Mouse (Mus musculus) liver, embryonic 14.5 days (tissue): ENCODE results near the gene Znhit3. TPM values are rescaled to one million over a fixed set of nuclear protein-coding genes. Genes with fewer than 3 reads are reported as not detected.

Experiments used
- ATAC-seq: fragments of 200-750 bp; cut with Nextera tagmentation; 2 replicates; pipeline ENCODE4 v1.8.0; 2017; ENCODE audit warnings: moderate number of reproducible peaks, mild to moderate bottlenecking, moderate library complexity; ENCODE audit not compliant: insufficient read depth
- DNase-seq, 3 experiments: peaks; one replicate each; pipeline ENCODE4 v3.0.0-alpha.2; 2012 to 2013; ENCODE audit warnings: low read depth in 3 of 3, low spot score in 3 of 3
- H3K27ac ChIP-seq: fragments of 300-500 bp; sonication (generic); 2 replicates; pipeline ENCODE4 v1.5.1; 2014; ENCODE audit warnings: moderate library complexity, mild to moderate bottlenecking, control low read depth, inconsistent platforms
- H3K27me3 ChIP-seq: fragments of 300-500 bp; sonication (generic); 2 replicates; pipeline ENCODE4 v1.6.1; 2014; ENCODE audit warnings: mild to moderate bottlenecking, low read length, moderate library complexity; ENCODE audit not compliant: control insufficient read depth, insufficient read depth
- H3K36me3 ChIP-seq: fragments of 300-500 bp; sonication (generic); replicated peaks from 2 replicates; pipeline ENCODE4 v1.6.1; 2014; ENCODE audit warnings: low read depth; ENCODE audit not compliant: control insufficient read depth, insufficient read depth
- H3K4me1 ChIP-seq, 2 experiments: fragments of 200-500 bp in 1 of 2; fragments of 300-500 bp in 1 of 2; sonication (generic) in 1 of 2; replicated peaks; 2 replicates each; pipeline ENCODE4 v1.6.1; 2012 to 2014; ENCODE audit warnings: antibody characterized with exemption in 1 of 2, inconsistent platforms in 1 of 2, low read length in 1 of 2; ENCODE audit not compliant: control insufficient read depth in 2 of 2, insufficient read depth in 2 of 2
- H3K4me2 ChIP-seq: fragments of 300-500 bp; sonication (generic); 2 replicates; pipeline ENCODE4 v1.6.1; 2014; ENCODE audit warnings: low read depth, mild to moderate bottlenecking, control low read depth, moderate library complexity
- H3K4me3 ChIP-seq, 2 experiments: fragments of 200-500 bp in 1 of 2; fragments of 300-500 bp in 1 of 2; sonication (generic) in 1 of 2; 2 replicates each; pipeline ENCODE4 v1.5.1; 2012 to 2014; ENCODE audit warnings: low read depth in 2 of 2, low read length in 2 of 2, mild to moderate bottlenecking in 2 of 2, control low read depth in 1 of 2, inconsistent platforms in 1 of 2, moderate library complexity in 1 of 2; ENCODE audit not compliant: insufficient read depth in 1 of 2
- H3K9ac ChIP-seq: fragments of 300-500 bp; sonication (generic); replicated peaks from 2 replicates; pipeline ENCODE4 v1.6.1; 2014; ENCODE audit warnings: mild to moderate bottlenecking, control low read depth, moderate library complexity
- H3K9me3 ChIP-seq: fragments of 300-500 bp; sonication (generic); 2 replicates; pipeline ENCODE4 v1.6.1; 2016; ENCODE audit warnings: low read length, mixed read lengths; ENCODE audit not compliant: control insufficient read depth
- CTCF ChIP-seq: IDR thresholded peaks from 2 replicates; pipeline ENCODE4 v1.5.1; 2016; ENCODE audit warnings: antibody characterized with exemption, low read depth, control low read depth
- EP300 ChIP-seq: IDR thresholded peaks from 2 replicates; pipeline ENCODE4 v1.6.1; 2016; ENCODE audit warnings: antibody characterized with exemption, low read depth
- WGBS: fragments of 180-500 bp; shearing (Covaris S2); extraction: QIAGEN DNeasy Blood & Tissue Kit; methylation state at CpG from one replicate; pipeline ENCODE4 v1.1.7; 2014; ENCODE audit not compliant: insufficient replicate concordance; 5-methylcytosine and 5-hydroxymethylcytosine counted together
- polyA plus RNA-seq, 2 experiments: library from polyadenylated mRNA; depleted of rRNA in 1 of 2; stranded (reverse) in 1 of 2; unstranded in 1 of 2; fragments of >200 nt; fragmentation: Nextera tagmentation in 1 of 2; extraction: Ambion mirVana in 1 of 2; gene quantifications; 2 replicates each; pipeline versions ENCODE4 v1.2.1 to v1.2.3; 2012 to 2014

Gene Znhit3
- polyA plus RNA-seq, 2 experiments, result 19.0 to 47.9 TPM

GRCm38 (mm10) chr11:84947206-84947605 lies 31.0 kb upstream of the Znhit3 start:
- WGBS, result 64% methylated on average over 6 of the region's 6 CpGs
- no peak overlapping the region for H3K4me3 ChIP-seq
- no peak overlapping the region for H3K4me2 ChIP-seq
- no peak overlapping the region for H3K27ac ChIP-seq
- H3K4me1 ChIP-seq, result peaks cover 0 to 2% of the 10 kb centered on the region in 2 experiments; a peak in 1 of 4 replicates
- no peak overlapping the region for H3K9ac ChIP-seq
- TF ChIP-seq EP300, result no peak
- no peak for TF ChIP-seq CTCF
- peaks cover 6% of the 10 kb centered on the region for H3K27me3 ChIP-seq
- DNase-seq (no peak), ATAC-seq (no peak)
- H3K9me3 ChIP-seq, result no peaks in the 10 kb centered on the region
- no peaks in the 10 kb centered on the region for H3K36me3 ChIP-seq

DNA sequence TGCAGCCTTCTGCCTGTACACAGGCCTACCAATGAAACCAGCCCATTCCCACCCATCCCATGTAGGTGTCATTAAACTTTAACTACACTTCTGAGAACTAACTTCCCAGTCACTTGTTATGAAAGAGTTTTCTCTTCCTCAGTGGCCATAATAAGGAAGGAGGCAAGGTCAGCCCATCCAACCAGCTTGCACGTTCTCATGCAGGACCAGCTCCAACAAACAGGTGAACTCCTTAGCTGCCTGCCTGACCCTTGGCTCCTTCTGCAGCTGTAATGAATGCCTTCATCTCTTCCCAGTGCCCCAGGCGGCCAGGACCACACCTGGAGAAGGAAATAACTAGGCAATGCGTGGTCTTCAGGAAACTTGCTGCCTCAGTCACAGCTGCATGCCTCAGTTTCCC lies 29.7 kb upstream of the Znhit3 start:
- no peak overlapping the region for H3K9ac ChIP-seq
- H3K27me3 ChIP-seq, result peaks cover 6% of the 10 kb centered on the region
- no peak for DNase-seq
- no peak overlapping the region for H3K4me2 ChIP-seq
- H3K9me3 ChIP-seq, result no peaks in the 10 kb centered on the region
- WGBS, result 36% methylated on average over 3 of the region's 3 CpGs
- no peak overlapping the region for H3K4me3 ChIP-seq
- peaks cover 0 to 2% of the 10 kb centered on the region in 2 experiments; a peak in 1 of 4 replicates for H3K4me1 ChIP-seq
- no peaks in the 10 kb centered on the region for H3K36me3 ChIP-seq
- ATAC-seq, result no peak
- no peak for TF ChIP-seq EP300
- no peak for TF ChIP-seq CTCF
- no peak overlapping the region for H3K27ac ChIP-seq

DNA sequence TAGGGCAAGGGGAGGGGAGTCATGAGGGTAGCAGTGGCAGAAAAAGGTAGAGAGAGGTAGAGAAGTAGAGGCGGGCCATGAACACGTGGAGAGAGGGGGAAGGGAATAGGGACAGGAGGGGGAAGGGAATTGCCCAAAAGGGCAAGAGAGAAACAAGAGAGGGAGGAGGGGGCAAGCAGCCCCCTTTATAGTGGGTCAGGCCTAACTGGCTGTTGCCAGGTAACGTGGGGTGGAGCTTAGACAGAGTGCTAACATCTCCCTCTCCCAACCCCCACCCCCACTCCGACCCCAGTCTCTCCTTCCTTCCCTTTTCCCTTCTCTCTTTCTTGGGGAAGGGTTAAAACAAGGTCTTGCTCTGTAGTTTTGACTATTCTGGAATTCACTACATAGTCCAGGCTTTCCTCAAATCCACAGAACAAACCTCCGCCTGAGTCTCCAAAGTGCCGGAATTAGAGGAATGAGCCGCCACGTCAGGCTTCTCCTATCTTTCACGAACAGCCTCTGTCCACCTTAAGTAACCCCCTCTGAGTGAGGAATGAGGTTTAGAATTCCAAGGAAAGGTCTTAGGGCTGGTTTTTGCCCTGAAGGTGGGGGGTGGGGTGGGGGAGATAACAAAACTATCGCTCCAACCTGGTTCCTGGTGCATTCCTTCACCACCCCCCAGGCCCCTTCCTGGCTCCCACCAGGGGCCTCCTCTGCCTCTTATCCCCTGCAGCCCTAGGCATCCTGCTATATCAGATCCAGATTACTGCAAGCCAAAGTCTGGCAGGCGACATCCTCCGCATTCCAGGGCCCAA lies 28.7 kb upstream of the Znhit3 start:
- WGBS, result 9% methylated on average over 12 of the region's 12 CpGs
- Histone ChIP-seq H3K4me2 (peak overlapping the region; percentile 5; the same call in 1 of the 2 replicates), H3K4me3 (no peak overlapping the region), H3K9ac (no peak overlapping the region), H3K27ac (no peak overlapping the region), H3K4me1 (no peaks in the 10 kb centered on the region; a peak in 1 of 4 replicates), H3K9me3 (no peaks in the 10 kb centered on the region), H3K27me3 (peaks cover 6% of the 10 kb centered on the region), H3K36me3 (no peaks in the 10 kb centered on the region)
- no peak for TF ChIP-seq EP300
- no peak for TF ChIP-seq CTCF
- no peak for DNase-seq
- no peak for ATAC-seq

DNA sequence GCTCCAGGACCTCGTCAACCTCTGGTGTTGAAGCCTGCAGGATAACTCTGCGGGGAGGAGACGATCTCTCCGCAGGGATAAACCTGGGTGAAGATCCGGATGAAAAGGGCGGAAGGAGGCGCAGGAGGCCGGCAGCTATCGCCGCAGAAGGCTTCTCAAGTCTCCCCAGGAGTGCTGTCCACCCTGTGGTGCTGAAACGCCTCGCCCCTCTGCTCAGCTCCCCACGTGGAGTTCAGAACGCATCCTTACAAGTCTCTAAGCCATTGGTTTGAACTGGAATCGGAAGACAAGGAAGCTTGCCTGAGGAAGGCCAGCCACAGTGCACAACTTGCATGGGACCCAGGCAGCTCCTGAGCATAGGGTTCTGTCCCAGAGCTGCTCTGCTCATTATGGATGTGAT lies 27.8 kb upstream of the Znhit3 start:
- Histone ChIP-seq H3K4me2 (peak overlapping the region; percentile 8; the same call in 1 of the 2 replicates), H3K9ac (no peak overlapping the region), H3K27me3 (peaks cover 6% of the 10 kb centered on the region), H3K27ac (no peak overlapping the region), H3K36me3 (no peaks in the 10 kb centered on the region), H3K4me1 (no peaks in the 10 kb centered on the region; a peak in 1 of 4 replicates), H3K4me3 (no peak overlapping the region), H3K9me3 (no peaks in the 10 kb centered on the region)
- DNase-seq, result peak; percentile 11 to 36 (median 22)
- TF ChIP-seq EP300 (no peak), CTCF (no peak)
- no peak for ATAC-seq
- under 1% methylated on average over 15 of the region's 15 CpGs for WGBS

DNA sequence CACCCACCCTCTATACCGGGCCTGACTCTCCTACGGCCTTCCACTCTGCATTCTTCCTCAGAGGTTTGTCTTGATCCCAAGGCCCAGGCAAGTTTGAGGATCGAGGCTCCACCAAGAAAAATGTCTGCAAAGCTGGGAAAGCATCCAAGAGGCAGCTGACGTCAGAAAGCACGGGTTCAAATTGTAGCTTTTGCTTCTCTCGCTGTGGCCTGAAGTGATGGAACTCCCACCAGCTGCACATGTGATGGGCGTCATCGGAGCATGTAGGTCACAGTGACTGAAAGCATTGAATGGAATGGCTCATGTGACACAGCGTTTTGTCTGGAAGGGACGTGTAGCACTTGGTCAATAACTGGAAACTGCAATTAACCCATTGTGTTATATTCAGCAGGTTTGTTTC lies 24.0 kb upstream of the Znhit3 start:
- Histone ChIP-seq H3K4me3 (no peak overlapping the region), H3K4me2 (no peak overlapping the region), H3K27ac (no peak overlapping the region), H3K4me1 (no peaks in the 10 kb centered on the region), H3K36me3 (no peaks in the 10 kb centered on the region), H3K27me3 (peaks cover 2% of the 10 kb centered on the region), H3K9me3 (no peaks in the 10 kb centered on the region), H3K9ac (no peak overlapping the region)
- DNase-seq, result no peak
- WGBS, result 65% methylated on average over 10 of the region's 10 CpGs
- no peak for ATAC-seq
- no peak for TF ChIP-seq EP300
- TF ChIP-seq CTCF, result no peak
